Mouse (Mus musculus) erythroblast, embryonic 14.5 days (primary cell): Measurements from ENCODE around the gene Gm17657. TPM values are rescaled to one million over a fixed set of nuclear protein-coding genes. Genes with fewer than 3 reads are reported as not detected.

Experiments used
- H3K27me3 ChIP-seq: 2 replicates; pipeline ENCODE4 v1.6.1; 2012; ENCODE audit warnings: inconsistent platforms; ENCODE audit not compliant: control insufficient read depth
- H3K36me3 ChIP-seq: 2 replicates; pipeline ENCODE4 v1.6.1; 2012; ENCODE audit warnings: mild to moderate bottlenecking, inconsistent platforms; ENCODE audit not compliant: control insufficient read depth
- H3K4me1 ChIP-seq: 2 replicates; pipeline ENCODE4 v1.6.1; 2012; ENCODE audit warnings: inconsistent platforms; ENCODE audit not compliant: control insufficient read depth
- H3K4me3 ChIP-seq: replicated peaks from 2 replicates; pipeline ENCODE3; 2012; ENCODE audit warnings: moderate library complexity, mild to moderate bottlenecking, inconsistent platforms
- H3K9me3 ChIP-seq: 2 replicates; pipeline ENCODE4 v1.6.1; 2012; ENCODE audit warnings: low read length, inconsistent platforms, mixed read lengths; ENCODE audit not compliant: control insufficient read depth
- GATA1 ChIP-seq: IDR thresholded peaks from 2 replicates; pipeline ENCODE4 v1.6.1; 2012; ENCODE audit warnings: low read length, inconsistent platforms, mixed read lengths
- TAL1 ChIP-seq: IDR thresholded peaks from 3 replicates; pipeline ENCODE4 v1.6.1; 2012; ENCODE audit warnings: low read length, inconsistent platforms, mixed read lengths
- polyA plus RNA-seq: library from polyadenylated mRNA; stranded (reverse); fragments of >175 nt; gene quantifications from 2 replicates; pipeline ENCODE4 v1.2.3, GENCODE M21; 2012

The Gm17657 gene
- polyA plus RNA-seq, 1 experiment: not detected

DNA sequence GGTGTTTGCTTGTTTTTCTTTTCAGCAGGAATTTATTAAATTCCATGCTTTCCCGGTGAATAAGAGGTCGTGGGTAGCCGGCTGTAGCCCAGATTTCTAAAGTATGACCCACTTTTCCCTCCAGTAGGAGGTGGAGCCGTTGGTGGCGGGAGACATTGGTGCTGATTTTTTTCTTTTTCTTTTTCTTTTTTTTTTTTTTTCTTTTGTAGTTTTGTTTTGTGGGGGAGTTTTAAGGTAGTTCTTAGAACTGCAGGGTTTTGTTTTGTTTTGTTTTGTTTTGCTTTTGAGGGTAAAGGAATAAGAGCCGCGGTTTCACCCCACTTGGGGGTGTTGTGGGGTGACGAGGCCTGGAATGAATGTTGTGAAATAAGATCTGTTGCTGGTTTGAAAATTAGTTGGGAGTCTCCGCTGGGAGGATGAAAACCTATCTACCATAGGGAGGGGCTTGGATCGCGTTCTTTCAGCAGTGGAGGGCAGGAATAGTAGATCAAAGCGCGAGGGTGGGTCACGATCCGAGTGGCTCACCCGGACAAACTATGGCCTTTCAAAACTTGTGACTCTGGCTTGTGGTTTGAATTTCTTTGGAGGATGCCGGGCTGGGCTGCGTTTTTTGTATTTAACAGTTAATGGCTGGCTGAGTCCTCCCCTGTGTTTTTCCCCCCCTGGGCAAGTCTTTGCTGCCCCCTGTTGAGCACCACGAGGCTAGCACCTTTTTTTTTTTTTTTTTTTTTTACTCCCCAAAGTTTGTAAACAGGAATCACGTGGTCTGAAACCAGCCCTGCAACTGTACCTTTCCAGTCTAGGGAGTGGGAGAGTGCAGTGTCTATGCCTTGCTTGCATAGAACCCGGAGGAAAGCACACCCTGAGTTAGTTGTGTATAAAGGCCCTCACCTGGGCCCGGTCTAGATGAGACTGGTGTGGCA lies 56.9 kb downstream of the Gm17657 start:
- peaks cover 69% of the 10 kb centered on the region for H3K36me3 ChIP-seq
- TF ChIP-seq GATA1: no peak
- TF ChIP-seq TAL1: no peak

DNA sequence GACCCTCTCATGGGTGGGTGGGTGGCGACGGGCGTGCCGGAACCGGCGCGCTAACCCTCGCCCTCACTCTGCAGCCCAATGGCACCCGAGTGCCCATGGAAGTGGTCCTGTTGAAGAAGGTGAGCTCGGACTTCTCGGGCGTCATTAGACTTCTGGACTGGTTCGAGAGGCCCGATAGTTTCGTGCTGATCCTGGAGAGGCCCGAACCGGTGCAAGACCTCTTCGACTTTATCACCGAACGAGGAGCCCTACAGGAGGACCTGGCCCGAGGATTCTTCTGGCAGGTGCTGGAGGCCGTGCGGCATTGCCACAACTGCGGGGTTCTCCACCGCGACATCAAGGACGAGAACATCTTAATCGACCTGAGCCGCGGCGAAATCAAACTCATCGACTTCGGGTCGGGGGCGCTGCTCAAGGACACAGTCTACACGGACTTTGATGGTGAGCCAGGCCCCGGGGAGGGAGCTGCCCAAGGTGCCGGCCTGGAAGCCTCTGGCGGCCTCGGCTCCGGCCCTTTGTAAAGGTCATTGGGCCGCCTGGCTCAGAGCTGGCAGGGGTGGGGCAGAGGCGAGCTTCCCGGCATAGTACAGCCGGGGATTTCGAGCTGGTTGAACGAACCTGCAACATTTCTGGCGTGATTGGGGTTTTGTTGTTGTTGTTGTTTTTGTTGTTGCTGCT lies 57.7 kb downstream of the Gm17657 start:
- TF ChIP-seq GATA1 (no peak), TAL1 (no peak)
- Histone ChIP-seq H3K4me3 (peak overlapping the region; percentile 79), H3K27me3 (no peaks in the 10 kb centered on the region; the same call in 1 of the 2 replicates), H3K4me1 (peaks cover 62% of the 10 kb centered on the region), H3K9me3 (peaks cover 2% of the 10 kb centered on the region; the same call in 1 of the 2 replicates), H3K36me3 (peaks cover 64% of the 10 kb centered on the region)

More for the DNA sequence above, 56.9 kb downstream of the Gm17657 start:
- Histone ChIP-seq H3K27me3 (no peaks in the 10 kb centered on the region), H3K4me1 (peaks cover 61% of the 10 kb centered on the region), H3K4me3 (peak overlapping the region; percentile 79), H3K9me3 (peaks cover 2% of the 10 kb centered on the region; the same call in 1 of the 2 replicates)

DNA sequence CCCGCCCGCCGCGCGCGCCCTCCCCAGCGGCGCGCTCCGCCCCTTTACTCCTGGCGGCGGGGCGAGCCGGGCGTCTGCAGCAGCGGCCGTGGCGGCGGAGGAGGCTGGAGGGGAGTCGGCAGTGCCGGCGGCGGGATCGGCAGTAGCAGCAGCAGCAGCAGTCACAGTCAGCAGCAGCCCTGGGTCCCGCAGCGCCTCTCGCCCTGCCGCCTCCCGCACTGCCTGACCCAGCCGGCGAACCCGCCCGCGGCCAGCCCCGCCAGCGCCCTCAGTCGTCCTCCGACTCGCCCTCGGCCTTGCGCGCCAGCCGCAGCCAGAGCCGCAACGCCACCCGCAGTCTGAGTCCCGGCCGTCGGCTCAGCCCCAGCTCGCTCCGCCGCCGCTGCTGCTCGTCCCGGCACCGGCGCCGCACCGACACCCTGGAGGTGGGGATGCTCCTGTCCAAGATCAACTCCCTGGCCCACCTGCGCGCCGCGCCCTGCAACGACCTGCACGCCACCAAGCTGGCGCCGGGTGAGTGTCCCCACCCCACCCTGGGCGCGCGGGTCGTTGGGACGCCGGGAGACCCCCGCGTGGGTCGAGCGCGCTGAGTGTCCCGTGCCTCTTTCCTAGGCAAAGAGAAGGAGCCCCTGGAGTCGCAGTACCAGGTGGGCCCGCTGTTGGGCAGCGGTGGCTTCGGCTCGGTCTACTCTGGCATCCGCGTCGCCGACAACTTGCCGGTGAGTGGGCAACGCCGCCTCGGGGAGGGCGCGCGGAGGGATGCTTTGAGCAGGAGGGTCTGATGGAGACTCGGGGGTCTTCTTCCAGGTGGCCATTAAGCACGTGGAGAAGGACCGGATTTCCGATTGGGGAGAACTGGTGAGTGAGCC lies 58.5 kb downstream of the Gm17657 start, which contains the start of gene Pim1:
Pim1 (plus strand) TSS at position 41 of the 869 bp plus-strand sequence.
- TF ChIP-seq GATA1 (no peak), TAL1 (no peak)
- Histone ChIP-seq H3K4me1 (peaks cover 60% of the 10 kb centered on the region), H3K4me3 (peak within 1 kb of the TSS; percentile 79), H3K36me3 (peaks cover 56% of the 10 kb centered on the region), H3K27me3 (no peaks in the 10 kb centered on the region; the same call in 1 of the 2 replicates), H3K9me3 (peaks cover 2% of the 10 kb centered on the region; the same call in 1 of the 2 replicates)

DNA sequence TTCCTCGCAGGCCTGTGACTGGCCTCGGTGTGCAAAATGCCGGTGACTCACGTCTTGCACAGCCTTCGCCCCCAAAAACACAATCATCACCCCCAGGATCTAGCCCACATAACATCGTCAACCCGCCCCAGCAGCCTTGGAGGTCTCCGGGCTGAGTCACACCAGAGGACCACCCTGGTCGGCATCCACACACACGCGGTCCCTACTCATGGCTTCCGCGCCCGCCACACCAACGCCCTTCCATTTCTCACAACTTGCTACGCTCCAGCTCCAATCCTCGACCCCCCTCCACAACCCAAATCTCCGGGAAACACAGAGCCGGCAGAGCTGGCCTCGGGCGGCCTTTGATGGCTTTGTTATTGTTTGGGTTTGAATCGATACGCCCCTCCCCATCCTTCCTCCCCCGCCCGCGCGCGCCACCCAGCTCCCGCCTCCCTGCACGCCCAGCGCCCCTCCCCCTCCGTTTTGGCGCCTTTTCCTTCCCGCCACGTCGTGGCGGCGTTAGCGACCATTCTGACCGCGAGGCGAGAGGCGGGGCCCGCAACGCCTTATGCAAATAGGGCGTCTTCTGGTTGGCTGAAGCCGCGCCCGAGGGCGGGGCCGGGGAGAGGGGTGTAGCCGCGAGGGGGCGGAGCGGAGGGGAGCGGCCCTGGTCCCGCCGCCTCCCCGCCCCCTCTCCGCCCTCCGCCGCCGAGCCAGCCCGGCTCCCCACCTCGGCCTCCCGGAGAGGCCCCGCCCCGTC lies 59.3 kb downstream of the Gm17657 start:
- H3K36me3 ChIP-seq: peaks cover 49% of the 10 kb centered on the region
- peaks cover 2% of the 10 kb centered on the region; the same call in 1 of the 2 replicates for H3K9me3 ChIP-seq
- no peak for TF ChIP-seq TAL1
- TF ChIP-seq GATA1: no peak
- peak overlapping the region; percentile 79 for H3K4me3 ChIP-seq
- H3K27me3 ChIP-seq: no peaks in the 10 kb centered on the region; the same call in 1 of the 2 replicates
- peaks cover 67% of the 10 kb centered on the region for H3K4me1 ChIP-seq

DNA sequence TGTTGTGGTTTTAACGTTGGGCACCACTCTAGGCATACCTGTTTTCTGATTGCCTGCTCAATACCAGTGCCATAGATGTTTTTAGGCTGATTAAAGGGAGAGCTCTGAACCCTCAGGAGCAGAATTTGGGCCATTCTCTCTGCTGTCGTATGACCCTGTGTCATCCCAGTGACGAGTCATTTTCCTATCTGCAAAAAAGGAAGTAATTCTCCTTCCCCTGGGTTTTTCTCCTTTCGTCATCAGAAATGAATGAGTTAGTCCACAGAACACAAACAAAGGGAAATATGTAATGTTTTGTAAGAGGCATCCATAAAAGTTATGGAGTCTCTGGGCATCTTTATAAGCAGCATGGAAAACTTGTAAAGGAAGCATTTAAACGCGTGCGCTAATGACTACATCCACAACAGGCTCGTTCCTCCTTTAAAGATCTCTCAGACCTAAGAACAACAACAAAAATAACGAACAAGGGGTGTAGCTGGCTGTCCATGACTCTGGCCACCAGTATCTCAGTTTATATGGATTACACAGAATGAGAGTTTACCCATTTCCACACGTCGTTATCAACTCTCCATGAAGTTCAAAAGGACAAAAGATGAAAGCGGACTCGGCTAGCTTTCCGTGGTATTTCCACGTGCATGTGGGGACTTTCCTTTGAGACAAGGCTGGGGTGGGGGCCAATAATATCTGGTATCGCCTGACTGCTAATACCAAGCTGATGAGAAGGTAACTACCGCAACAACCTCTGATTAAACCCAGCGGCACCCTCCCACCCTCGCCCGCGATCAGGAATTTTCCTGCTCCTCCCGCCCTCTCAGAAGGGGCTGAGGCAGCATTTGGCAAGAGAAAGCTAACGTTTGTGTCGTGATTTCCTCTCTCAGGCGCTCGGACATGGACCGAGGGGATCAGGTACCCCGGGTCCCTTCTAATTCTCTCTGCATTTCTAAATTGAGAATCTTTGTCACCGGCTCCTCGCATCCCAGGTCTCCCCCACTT lies 60.2 kb downstream of the Gm17657 start:
- H3K4me1 ChIP-seq: peaks cover 65% of the 10 kb centered on the region

DNA sequence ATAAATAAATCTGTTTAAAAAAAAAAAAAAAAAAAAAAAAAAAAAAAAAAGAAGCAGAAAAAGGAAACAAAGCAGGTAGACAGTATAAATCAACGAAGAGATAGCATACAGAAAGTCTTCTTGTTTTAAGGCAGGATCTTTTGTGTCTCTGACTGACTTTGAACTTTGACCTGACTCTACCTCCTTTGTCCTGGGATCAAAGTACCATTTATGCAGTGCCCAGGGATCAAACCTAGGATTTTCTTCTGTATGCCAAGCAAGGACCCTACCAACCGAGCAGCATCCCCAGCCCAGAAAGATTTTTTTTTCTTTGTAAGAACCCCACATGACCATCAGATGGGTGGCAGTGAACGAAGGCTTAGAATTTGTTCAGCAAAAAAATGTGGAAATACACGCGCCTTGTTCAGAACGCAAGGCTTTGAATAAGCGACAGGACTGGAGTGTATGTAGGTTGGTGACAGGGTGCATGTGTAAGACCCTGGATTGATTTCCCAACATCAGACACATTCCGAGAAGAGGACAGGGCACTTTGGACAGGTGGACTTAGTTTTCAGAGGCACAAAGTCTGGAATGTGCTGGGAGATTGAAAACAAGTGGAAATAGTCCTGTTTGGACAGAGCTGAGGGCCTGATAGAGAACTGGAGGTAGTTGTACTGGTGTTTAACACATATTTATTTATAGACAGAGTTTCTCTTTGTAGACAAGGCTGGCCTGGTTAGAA lies 61.0 kb downstream of the Gm17657 start:
- Histone ChIP-seq H3K4me3 (peak overlapping the region; percentile 79), H3K4me1 (peaks cover 61% of the 10 kb centered on the region), H3K9me3 (peaks cover 4% of the 10 kb centered on the region), H3K36me3 (peaks cover 32% of the 10 kb centered on the region), H3K27me3 (no peaks in the 10 kb centered on the region; the same call in 1 of the 2 replicates)
- no peak for TF ChIP-seq GATA1
- no peak for TF ChIP-seq TAL1

More for the DNA sequence above, 60.2 kb downstream of the Gm17657 start:
- no peaks in the 10 kb centered on the region; the same call in 1 of the 2 replicates for H3K27me3 ChIP-seq
- TF ChIP-seq GATA1: no peak
- no peak for TF ChIP-seq TAL1
- peaks cover 41% of the 10 kb centered on the region for H3K36me3 ChIP-seq
- peak overlapping the region; percentile 79 for H3K4me3 ChIP-seq
- peaks cover 2% of the 10 kb centered on the region; the same call in 1 of the 2 replicates for H3K9me3 ChIP-seq
